Mouse (Mus musculus) liver, adult (tissue): ENCODE measurements around the gene Gm38392.

Experiments
- GATA4 ChIP-seq: IDR thresholded peaks from 2 replicates; pipeline ENCODE4 v1.6.1; 2014; ENCODE audit warnings: mild to moderate bottlenecking, low read length; ENCODE audit not compliant: insufficient replicate concordance

Gm38392 gene

DNA sequence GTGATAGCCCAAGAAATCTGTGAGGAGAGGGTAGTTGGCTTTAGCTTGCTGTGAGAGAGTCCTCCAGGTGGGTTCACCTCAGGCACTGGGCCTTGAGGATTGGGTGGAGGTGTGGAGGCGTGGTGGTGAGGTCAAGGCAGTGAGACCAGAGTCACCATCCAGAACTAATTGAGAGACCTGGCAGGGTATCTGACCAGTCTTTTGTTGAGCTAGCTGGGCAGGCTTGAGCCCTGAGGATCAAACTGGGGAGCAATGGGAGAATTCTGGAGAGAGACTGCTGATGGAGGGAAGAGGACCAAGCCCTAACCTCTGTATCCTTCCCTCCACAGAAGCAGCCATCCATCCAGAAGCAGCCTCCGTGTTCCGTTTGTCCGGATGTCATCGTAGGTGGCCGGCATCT is 77.7 kb downstream of the Gm38392 start:
- TF ChIP-seq GATA4 = no peak

GRCm38 (mm10) chr3:88208226-88208720 is 78.7 kb downstream of the Gm38392 start:
- no peak for TF ChIP-seq GATA4

DNA sequence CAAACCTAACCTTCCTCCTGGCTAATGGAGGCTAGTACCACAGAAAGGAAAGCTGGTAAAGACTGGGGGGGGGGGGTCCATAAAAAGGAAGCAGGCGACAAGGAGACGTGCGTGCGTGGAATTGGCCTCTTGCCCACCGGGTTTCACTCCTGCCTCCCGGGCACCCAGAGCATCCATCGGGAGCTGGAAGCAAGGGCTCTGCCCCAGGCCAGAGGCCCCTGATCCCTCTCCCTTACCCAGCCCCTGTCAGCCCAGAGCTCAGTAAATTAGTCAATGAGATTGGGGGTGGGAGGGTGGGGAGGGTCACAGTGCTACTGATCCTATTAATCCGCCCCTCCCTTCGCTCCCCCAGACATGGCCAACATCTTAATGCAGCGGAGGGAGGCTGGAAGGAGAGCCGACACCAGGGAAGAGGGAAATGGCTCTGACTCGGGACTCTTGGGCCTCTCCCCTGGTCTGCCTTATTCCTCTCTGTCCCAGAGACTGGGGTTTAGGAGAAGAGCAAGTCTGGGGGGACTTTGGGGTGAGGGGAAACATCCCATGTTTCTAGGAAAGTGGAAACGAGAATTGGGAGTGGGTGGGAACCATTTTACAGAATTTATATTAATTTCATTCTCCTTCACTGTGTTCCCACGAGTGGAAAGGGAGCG is 79.4 kb downstream of the Gm38392 start:
- no peak for TF ChIP-seq GATA4

DNA sequence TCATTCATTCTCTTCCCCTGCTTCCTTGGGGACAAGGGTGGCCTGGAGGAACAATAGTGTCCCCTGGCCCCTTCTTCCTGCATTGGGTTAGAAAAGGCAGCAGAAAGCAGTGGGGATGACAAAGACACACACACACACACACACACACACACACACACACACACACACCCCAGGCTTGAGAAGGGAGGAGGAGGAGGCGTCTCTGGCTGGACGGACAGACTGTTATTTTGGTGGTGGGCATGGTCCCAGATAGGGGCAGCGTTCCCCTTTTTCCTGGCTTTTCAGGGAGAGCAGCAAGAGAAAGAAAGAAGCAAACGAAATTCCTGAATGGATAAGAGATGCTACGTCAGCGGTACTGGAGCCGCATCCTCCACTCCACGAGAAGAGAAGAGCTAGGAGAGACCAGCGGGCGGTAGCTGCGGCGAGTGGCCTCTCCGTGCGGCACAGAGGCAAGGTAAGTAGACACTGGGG is 80.1 kb downstream of the Gm38392 start:
- no peak for TF ChIP-seq GATA4

GRCm38 (mm10) chr3:88206500-88206899 is 80.5 kb downstream of the Gm38392 start:
- no peak for TF ChIP-seq GATA4

DNA sequence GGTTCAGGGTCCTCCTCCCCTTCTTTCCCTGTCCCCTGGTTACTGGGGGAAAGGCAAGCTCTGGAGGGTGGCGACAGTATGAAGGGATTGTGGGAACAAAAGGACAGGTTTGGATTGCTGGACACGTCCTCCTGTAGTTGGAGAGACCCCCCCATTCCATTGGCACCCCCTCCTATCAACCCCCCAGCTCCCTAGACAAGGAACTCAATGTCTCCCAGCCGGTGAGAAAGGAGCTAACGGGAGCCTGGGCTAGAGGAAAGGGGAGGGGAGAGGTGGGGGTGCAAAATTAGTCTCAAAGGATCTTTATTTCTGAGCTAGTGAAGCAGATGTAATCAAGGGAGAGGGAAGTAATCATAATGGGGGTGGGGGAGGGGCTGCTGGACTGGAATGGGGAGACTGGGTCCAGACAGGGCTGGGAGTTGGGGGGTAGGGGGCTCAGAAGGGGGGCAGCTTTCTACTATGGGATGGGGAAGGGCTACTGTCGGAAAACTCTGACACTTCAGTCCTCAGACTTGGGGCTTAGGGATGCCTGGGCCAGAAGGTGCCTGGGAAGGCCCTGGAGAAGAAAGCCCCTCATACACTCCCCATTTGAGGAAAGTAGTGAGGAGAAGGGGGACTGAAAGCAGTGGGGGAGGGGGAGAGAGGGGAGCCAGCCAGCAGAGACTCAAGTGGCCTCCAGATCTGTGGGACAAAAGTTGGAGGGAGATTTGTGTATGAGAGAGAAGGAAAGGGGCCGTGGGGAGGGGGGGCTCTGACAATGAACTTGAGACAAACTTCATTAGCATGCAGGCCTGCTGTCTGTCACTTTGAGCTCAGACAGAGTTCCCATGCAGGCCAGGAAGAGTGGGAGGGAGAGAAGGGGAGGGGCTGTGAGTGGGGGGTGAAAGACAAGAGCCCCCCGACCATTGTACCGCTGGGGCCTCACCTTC is 81.2 kb downstream of the Gm38392 start:
- no peak for TF ChIP-seq GATA4

DNA sequence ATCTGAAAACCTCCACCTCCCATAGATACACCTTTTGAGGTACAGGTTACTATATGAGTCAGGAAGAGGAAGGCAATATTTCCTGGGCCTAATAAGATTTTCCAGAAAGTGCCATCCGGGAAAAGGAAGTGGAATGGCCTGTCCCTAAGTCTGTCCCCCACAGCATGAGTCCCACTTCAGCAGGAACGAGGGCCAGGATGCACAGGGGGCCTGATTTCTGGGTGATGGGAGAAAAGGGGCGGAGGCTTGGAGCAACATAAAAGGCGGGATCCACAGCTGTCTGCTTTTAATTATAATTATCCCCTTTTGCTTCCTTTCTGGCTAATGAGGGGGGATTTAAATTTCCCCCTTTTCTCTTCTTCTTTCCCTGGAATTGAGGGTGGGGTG is 81.8 kb downstream of the Gm38392 start:
- TF ChIP-seq GATA4 = no peak

DNA sequence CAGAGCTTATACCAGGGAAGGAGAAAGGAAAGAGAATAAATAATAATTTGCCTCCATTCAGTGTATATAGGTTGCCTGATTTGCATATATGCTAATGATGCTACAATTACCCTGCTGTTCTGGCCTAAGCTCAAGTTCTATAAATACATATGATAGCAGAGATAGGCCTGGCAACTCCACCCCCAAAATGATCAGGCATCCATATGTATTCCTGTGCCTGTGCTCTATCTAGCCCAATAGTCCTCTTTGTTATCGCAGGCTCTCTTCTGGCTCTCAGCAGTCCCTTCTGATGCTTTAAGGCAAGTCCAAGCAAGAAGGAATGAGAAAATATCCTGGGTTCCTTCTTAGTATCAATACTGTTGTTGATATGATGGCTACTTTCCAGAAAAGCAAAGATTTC is 82.3 kb downstream of the Gm38392 start:
- TF ChIP-seq GATA4 = no peak

- TF ChIP-seq GATA4 = no peak
These were observed 82.9 kb downstream of the Gm38392 start for GRCm38 (mm10) chr3:88203999-88204700.

DNA sequence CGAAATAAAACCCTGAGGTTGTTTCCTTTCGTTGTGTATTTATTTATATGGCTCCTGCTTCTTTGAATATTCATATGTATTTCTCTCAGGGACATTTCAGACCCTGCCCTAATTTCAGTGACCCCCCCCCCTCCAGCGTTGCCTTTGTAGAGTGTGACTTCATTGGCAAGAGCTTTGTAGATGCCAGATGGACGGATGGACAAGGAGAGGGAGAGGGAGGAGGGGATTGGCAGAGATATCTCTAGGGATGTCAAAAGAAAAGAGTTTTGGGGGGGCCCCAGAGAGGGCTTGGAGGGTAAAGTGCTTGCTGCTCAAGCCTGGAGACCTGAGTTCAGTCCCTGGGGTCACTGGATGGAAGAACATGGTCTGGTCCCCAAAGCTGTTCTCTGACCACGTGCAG is 83.6 kb downstream of the Gm38392 start:
- no peak for TF ChIP-seq GATA4

- TF ChIP-seq GATA4 = no peak
These were observed 84.0 kb downstream of the Gm38392 start for GRCm38 (mm10) chr3:88202986-88203385.

GRCm38 (mm10) chr3:88201640-88202039 is 85.4 kb downstream of the Gm38392 start:
- no peak for TF ChIP-seq GATA4

- TF ChIP-seq GATA4 = no peak
These were observed 86.1 kb downstream of the Gm38392 start for GRCm38 (mm10) chr3:88200972-88201330.

DNA sequence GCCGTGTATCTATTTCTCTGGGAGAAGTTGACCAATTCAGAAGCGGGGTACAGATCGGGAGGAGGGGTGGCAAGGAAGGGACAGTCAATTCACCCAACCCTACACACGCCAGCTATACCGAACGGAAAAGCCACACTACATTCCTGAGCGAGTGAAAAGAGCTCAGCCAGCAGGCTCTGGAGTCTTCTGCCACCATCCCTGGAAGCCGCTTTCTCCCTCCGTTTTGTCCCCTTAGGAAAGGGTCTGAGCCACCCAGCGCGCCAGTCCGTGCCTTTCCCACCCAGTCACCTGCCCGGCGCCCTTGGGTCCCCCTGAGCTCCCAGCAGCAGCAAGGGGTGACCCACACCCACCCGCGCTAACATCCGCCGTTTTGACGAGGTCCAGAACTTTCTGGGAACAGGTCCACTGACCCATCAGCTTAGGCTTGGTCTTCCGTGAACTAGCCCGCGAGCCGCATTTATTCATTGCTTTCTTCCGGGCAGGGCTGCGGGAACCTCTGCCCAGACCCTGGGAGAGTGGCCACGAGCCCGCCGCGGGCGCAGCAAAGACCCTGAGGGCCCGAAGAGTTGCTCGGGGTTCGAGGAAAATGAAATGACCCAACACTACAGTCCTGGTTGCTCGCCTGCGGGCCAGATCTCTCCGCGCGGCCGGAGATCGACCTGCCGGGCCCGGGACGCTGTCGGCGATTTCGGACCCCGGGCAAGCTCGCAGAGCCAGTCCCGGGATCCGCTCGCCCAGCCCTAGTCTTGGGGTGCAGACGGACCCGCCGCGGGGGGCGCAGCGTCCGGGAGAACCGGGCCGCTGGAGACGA is 86.6 kb downstream of the Gm38392 start:
- TF ChIP-seq GATA4 = no peak
